Mouse (Mus musculus): ENCODE results near the gene Gm20816. TPM values are rescaled to one million over a fixed set of nuclear protein-coding genes. Genes with fewer than 3 reads are reported as not detected.
"Not testable (repeated sequence)": the region's sequence is repeated elsewhere in the genome, so short reads cannot be mapped to it uniquely, and the experiment has no call there.

The Gm20816 gene
- polyA plus RNA-seq (2016; fragmentation: Nextera tagmentation; extraction: Ambion mirVana), result not detected in 2 replicates

GRCm38 (mm10) chrY:68537655-68538054 is at the start of gene Gm20816:
Gene Gm20816 (plus strand): TSS chrY:68537955.
- not testable (repeated sequence) for H3K36me3 ChIP-seq; DNase-seq (ENCODE audit: low spot score); H3K27me3 ChIP-seq (ENCODE audit: insufficient read depth, poor library complexity, severe bottlenecking); H3K4me1 ChIP-seq; H3K27ac ChIP-seq; H3K9me3 ChIP-seq; H3K4me3 ChIP-seq
- no CpG with 5 or more reads among the region's 3 CpGs for WGBS

Other genes starting within 250 kb of the Gm20816 start
- gene Gm20937, start 243.1 kb upstream of the Gm20816 start, polyA plus RNA-seq (2016; fragmentation: Nextera tagmentation; extraction: Ambion mirVana), result not detected in 2 replicates

Data from heart, embryonic 10.5 days (tissue).